Mouse (Mus musculus) left cerebral cortex, adult 2 months (tissue): Measurements from ENCODE around the gene Mrpl21. TPM values are rescaled to one million over a fixed set of nuclear protein-coding genes. Genes with fewer than 3 reads are reported as not detected.

Experiments used
- DNase-seq, 2 experiments: peaks; one replicate each; pipeline ENCODE4 v3.0.0; 2021 to 2022; ENCODE audit warnings: low spot score in 2 of 2, mixed read lengths in 1 of 2; ENCODE audit errors: extremely low spot score in 1 of 2
- H3K27ac ChIP-seq: fragments of 200-600 bp; 2 replicates; pipeline ENCODE4 v1.8.1; 2022
- H3K4me3 ChIP-seq: fragments of 200-600 bp; 2 replicates; pipeline ENCODE4 v1.8.1; 2022
- CTCF ChIP-seq: fragments of 200-600 bp; IDR thresholded peaks from 2 replicates; pipeline ENCODE4 v1.8.1; 2022; ENCODE audit warnings: antibody characterized with exemption, mild to moderate bottlenecking, moderate library complexity
- intact Hi-C: fragments of 180-260 bp; cut with DNase I; formaldehyde crosslinking; loops from one replicate; pipeline ENCODE4 v1.15.1; 2025
- long read RNA-seq, 2 experiments: library from polyadenylated mRNA; stranded (forward); transcript quantifications; one replicate each; pipeline ENCODE4 v2.0.0; 2021; ENCODE audit warnings: borderline mapping rate in 2 of 2
- total RNA-seq, 2 experiments: library from RNA; stranded (reverse); gene quantifications; 2 replicates each; pipeline ENCODE4 v1.2.3; 2021

The Mrpl21 gene
- 10 to 100 TPM; 51.3 to 52.0 TPM for total RNA-seq
- long read RNA-seq, experiment 1, transcript Mrpl21-201 (7 exons, 802 nt) = major isoform, 16 of 21 reads
- long read RNA-seq, experiment 1, partial matches to known transcripts = 0 of 21 reads
- long read RNA-seq, experiment 1, other reads (novel, unspliced or antisense) = 4 of 21 reads
- long read RNA-seq, experiment 2, transcript Mrpl21-201 (7 exons, 802 nt) = major isoform, 11 of 15 reads
- long read RNA-seq, experiment 2, partial matches to known transcripts = 0 of 15 reads
- long read RNA-seq, experiment 2, other reads (novel, unspliced or antisense) = 3 of 15 reads

DNA sequence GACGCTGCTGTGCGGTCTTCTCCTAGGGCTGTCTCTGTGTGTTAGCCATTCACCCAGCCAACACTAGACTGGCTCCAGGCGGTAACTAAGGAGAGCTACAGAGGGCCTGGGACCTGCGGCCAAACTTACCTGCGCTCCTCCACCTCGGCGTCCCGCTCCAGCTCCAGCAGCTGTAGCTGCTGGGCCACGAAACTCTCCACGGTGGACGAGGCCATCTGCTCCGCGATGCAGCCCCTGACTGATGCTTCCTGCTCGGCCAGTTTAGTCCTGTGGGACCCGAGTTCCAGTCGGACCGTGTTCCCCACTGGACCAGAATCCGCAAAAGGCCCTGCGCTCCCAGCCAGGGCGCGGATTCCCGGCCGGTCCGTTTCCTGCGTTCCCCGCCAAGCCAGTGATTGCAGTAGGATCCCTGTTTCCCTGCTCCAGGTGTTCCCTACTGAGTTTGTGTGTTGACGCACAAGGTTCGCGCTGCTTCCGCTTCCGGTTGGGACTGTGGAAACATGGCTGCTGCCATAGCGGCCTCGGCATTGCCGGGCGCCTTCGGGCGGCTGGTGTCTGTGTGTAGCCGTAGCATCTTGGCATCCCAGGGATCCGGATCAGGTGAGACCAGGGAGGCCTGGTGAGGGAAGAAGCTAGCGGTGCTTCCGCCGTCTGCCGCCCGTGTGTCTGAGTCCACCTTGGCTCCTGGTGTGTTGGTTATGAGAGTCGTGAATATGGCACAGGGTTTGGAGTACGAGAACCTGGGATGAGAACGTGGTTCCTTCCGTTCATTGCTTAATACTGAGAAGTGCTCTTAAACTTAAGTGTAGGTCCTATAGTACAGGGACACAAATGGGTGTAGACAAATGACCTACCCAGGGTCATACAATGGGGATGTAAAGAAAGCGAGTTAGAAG lies at the start of gene Mrpl21, which contains the start of gene Ighmbp2:
Gene Mrpl21, plus strand, starts transcription at position 330 of the 896 bp plus-strand sequence.
Gene Ighmbp2, minus strand, starts transcription at position 446 of the 896 bp plus-strand sequence.
- intact Hi-C loops = no loop called here
- Histone ChIP-seq H3K4me3 (peak within 1 kb of the TSS; percentile 70), H3K27ac (peak within 1 kb of the TSS; percentile 62)
- TF ChIP-seq CTCF = no peak
- DNase-seq = peak; percentile 91 to 93

DNA sequence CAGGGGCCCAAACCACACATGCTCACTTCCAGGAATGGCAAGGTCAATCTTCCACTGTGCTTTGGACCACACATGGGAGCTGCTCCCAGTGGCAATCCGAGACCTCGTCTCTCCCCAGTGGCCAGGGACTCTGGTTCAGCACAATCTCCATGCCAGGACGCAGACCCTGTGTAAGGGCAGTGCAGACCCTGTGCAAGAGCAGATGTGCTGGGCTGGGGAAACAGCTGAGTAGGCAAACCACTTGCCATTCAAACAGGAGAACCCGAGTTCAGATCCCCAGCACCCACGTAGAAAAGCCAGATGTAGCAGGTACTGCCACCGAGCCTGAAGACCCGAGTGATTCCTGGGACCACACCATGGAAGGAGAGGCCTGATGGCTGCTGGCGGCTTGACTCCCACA lies 22.7 kb upstream of the Mrpl21 start:
- H3K4me3 ChIP-seq = no peak overlapping the region
- no peak overlapping the region for H3K27ac ChIP-seq
- peak in 1 of 2 experiments; percentile 5 for DNase-seq
- no peak for TF ChIP-seq CTCF
- intact Hi-C loops = no loop called here

DNA sequence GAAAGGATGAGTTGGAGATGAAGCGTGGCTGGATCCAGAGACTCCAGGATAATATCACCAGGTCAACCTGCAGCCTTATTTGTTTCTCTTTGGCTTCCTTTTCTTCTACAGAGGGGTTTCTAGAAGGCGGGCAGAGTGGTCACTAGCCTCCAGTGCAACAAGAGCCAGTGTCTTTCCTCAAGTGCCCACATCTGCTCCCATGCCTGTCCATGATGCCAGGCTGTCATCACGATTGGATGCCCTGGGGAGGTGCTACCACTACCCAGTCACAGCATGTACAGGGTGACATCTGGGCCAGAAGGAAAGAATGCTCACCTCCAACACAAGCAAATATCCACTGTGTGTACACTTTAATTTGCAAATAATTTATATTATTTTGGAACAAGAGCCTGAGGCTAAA lies 22.1 kb upstream of the Mrpl21 start:
- intact Hi-C loops = no loop called here
- peak in 1 of 2 experiments; percentile 4 for DNase-seq
- no peak for TF ChIP-seq CTCF
- H3K27ac ChIP-seq = no peak overlapping the region
- H3K4me3 ChIP-seq = no peak overlapping the region

DNA sequence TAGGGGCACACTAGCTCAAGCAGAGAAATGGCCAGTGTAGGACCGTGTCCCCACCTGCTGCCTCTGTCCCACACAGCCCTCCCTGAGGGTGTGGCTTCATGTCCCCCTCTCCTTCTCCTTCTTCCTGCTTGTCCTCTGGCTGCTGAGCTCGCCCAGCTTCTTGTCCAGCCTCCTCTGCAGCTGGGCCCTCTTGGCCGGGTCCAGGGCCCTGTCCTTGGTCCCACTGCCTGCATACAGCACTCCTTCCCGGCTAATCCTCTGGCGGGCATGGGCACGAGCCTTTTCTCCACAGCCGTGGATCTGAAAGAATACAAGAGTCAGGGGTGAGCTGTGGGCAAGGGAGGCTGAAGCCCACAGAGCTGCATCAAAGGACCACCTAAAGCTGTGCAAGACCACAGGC lies 21.4 kb upstream of the Mrpl21 start:
- Histone ChIP-seq H3K27ac (no peak overlapping the region), H3K4me3 (no peak overlapping the region)
- no peak for TF ChIP-seq CTCF
- intact Hi-C loops = no loop called here
- DNase-seq = no peak

DNA sequence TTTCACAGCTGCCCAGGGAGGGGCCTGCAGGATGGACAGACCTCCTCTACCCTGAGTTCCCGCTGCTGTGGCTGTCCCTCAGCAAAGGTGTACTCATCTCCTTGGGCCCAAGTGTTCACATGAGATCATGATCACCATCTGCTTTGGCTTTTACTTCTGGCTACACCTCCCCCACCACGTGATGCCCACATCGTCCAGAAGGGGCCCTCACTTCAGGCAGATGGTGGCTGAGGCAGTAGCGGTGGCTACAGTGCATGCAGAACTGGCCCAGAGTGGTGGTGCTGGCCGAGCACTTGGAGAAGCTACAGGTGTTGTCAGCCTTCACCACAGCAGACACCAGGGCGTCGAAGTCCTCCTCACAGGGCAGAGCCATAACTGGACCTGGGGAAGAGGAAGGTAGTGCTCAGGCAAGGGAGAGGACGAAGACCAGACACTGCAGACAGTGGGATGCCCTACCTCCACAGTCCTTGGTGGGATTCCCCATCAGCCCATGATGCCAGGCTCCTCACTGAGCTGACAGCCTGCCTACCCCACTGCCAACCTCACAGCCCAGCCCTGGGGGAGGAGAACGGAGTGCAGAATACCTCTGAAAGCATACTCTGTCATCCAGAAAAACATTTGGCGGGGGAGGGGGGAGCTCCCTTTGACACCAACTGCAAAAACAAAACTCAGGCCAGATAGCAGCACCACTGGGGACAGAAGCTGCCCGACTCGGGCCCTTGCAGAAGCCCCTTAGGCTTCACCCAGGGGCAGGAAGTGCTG lies 20.8 kb upstream of the Mrpl21 start:
- peak; percentile 7 to 9 for DNase-seq
- Histone ChIP-seq H3K4me3 (no peak overlapping the region), H3K27ac (no peak overlapping the region)
- intact Hi-C loops = no loop called here
- TF ChIP-seq CTCF = no peak

DNA sequence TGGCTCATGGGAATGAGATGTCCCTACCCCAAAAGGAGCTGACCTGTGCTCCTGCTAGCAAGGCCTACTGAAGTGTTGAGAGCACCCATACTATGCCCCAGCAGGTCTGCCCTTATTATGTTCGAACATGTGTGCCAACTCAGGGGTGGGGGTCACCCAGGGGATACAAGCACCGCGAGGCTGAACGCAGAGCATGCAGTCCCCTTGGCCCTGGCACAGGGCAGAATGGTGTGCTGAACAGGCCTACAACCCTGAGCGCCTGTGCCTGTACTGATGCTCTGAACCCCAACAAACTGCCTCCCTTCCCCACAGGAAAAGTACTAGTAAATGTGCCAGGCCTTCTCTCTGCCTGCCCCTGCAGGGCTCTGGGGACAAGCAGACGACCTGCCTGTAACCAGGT lies 18.4 kb upstream of the Mrpl21 start:
- peak; percentile 5 for DNase-seq
- TF ChIP-seq CTCF = no peak
- H3K27ac ChIP-seq = no peak overlapping the region
- H3K4me3 ChIP-seq = no peak overlapping the region
- intact Hi-C loops = no loop called here

DNA sequence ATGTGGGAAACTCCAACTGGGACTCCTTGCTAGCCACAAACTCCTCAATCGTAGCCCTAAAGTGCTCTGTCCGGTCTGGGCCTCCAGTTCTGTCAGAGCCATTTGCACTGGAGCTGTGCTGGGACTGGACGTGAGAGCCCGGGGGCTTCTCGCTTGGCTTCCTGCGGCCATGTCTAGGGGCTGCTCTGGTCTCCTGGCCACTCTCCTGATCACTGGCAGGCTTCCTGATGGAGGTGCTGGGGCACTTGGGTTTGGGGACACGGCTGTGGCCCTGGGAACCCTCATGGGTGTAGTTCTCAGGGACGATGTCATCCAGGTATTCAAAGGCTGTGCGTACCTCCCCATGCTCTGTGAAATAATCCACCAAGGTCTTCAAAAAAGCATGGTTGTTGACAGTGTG lies 17.5 kb upstream of the Mrpl21 start:
- no peak overlapping the region for H3K27ac ChIP-seq
- peak; percentile 7 for DNase-seq
- H3K4me3 ChIP-seq = no peak overlapping the region
- intact Hi-C loops = no loop called here
- no peak for TF ChIP-seq CTCF

DNA sequence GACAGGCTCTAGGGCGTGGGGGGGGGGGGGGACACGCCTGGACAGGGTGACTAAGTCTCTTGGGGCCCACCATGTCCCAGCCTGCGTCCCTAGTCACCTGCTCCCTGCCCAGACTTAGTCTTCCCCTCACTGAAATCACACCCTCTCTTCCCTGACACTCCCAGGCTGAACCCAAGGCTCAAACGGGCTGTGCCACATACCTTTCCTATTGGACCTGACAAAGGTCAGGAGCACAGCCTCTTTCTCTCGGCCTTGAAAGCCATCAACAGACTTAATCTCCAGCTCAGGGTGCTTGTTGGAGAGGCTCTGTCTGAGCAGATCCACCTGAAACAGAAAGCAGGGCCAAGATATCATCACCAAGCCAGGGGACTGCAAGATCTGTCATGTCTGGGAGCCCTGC lies 16.6 kb upstream of the Mrpl21 start:
- peak in 1 of 2 experiments; percentile 7 for DNase-seq
- Histone ChIP-seq H3K27ac (no peak overlapping the region), H3K4me3 (no peak overlapping the region)
- intact Hi-C loops = no loop called here
- TF ChIP-seq CTCF = no peak

DNA sequence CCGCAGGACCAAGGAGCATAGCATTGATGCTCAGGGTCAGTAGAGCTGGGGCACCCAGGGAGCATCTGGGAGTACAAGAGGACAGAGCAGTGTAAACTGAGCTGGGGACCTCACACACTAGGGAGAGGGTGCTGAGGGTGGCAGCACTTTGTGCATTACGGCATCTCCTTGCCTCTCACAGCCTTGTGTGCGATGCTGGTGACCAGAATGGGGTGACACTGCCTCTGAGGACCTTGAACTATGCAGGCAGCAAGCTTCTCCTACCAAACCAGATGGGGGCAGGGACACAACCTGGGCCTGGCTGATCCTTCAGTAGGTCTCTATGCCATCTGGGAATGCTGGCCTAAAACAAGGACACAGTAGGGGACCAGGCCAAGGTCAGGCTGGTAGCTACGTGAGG lies 16.0 kb upstream of the Mrpl21 start:
- no peak overlapping the region for H3K4me3 ChIP-seq
- DNase-seq = peak; percentile 6 to 7
- H3K27ac ChIP-seq = no peak overlapping the region
- intact Hi-C loops = no loop called here
- no peak for TF ChIP-seq CTCF

DNA sequence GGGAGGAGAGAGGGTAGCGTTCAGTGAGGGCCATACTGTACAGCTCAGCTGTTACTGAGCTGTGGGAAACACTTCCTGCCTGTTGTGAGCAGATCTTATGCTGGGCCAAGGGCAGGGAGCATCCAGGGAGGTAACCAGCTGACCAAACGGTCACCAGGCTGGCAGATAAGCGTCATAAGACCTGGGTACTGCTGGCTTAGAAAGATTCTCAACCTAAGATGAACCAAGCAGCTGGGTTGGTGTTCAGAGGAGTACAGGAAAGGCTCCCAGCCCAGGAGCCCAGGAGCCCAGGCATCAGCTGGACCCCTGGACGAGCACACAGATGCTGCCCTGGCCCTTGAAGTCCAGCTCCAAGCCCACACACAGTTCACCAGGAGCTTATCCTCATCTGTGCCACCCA lies 15.4 kb upstream of the Mrpl21 start:
- H3K27ac ChIP-seq = no peak overlapping the region
- intact Hi-C loops = no loop called here
- no peak for TF ChIP-seq CTCF
- DNase-seq = peak; percentile 3 to 7
- H3K4me3 ChIP-seq = no peak overlapping the region

DNA sequence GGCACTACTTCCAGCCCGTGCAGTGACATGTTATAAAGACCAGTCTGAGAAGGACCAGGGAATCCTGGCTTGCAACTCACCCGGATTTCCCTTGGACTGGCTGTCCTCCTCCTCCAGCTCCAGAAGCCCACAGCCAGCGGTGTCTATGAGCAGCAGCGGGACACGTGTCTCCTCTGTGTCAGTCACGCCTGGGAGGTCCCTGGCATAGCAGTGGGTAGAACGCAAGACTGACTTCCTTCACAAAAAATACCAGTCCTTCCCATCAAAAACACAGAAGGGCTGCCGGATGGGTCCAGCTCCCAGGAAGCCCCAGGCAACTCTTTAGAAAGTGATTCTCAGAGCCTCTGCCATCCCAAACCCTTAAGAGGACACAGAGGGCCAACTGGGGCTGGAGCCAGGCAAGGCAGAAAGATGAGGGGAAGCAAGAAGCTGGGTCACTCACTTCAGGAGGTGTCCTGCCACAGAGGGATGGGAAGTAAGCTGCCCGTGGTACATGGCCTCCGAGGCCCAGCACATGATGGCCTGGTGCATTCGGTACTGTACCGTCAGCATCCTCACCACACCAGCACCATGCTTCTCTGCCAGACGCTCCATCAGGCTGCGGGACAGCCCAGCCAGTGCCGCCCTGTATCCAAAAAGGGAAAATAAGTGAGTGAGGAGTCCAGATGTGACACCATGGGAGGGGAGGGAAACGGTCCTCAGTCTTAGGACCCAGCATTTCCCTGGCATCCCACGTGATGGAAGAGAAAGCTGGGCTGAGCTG lies 14.3 kb upstream of the Mrpl21 start:
- Histone ChIP-seq H3K4me3 (no peak overlapping the region), H3K27ac (no peak overlapping the region)
- peak; percentile 5 to 7 for DNase-seq
- intact Hi-C loops = no loop called here
- TF ChIP-seq CTCF = no peak
